Mouse (Mus musculus) left cerebral cortex, postnatal 10 days (tissue): ENCODE measurements around the gene Trabd. TPM values are rescaled to one million over a fixed set of nuclear protein-coding genes. Genes with fewer than 3 reads are reported as not detected.

Experiments
- DNase-seq, 2 experiments: peaks; one replicate each; pipeline ENCODE4 v3.0.0; 2021 to 2022; ENCODE audit warnings: low spot score in 2 of 2, mixed read lengths in 1 of 2; ENCODE audit errors: extremely low spot score in 1 of 2
- intact Hi-C: fragments of 180-260 bp; cut with DNase I; formaldehyde crosslinking; loops from one replicate; pipeline ENCODE4 v1.15.1; 2025
- total RNA-seq, 2 experiments: library from RNA; stranded (reverse); gene quantifications; 2 replicates each; pipeline ENCODE4 v1.2.3; 2021

Gene Trabd
- total RNA-seq, 2 experiments from 2014 or later: 17.5 TPM

DNA sequence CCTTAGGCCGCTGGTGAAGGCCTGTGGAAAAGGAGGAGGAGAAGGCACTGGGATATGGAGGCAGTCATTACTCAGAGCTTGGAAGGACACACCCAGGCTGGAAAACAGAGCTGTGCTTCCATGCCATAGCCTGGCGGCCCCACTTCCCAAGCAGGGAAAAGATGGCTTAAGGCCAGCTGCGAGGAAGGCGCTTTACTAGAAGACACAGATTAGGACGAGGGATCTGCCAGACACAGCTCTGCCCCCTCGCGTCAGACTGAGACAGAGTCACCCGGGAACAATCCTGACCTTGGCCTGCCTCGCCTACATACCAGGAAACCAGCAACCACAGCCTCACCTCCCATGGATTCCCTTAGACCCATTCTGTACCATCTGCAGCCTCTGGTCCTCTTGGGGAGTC, 35.2 kb downstream of the Trabd start:
- no peak for DNase-seq
- intact Hi-C loops: no loop called here

DNA sequence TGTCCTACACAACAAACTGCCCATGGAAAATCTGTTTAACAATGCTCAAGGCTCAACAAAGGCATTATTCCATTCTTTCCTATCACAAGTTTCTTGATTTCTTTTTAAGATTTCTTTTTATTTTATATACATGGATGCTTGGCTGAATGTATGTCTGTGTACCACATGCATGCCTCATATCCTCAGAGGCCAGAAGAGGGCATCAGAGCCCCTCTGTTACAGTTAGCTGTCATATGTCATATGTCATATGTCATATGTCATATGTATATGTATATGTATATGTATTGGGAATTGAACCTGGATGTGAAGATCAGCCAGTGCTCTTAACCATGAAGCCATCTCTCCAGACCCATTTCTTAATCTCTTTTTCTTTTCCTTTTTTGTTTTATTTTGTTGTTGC, 43.1 kb downstream of the Trabd start:
- DNase-seq: no peak
- intact Hi-C loops: no loop called here

DNA sequence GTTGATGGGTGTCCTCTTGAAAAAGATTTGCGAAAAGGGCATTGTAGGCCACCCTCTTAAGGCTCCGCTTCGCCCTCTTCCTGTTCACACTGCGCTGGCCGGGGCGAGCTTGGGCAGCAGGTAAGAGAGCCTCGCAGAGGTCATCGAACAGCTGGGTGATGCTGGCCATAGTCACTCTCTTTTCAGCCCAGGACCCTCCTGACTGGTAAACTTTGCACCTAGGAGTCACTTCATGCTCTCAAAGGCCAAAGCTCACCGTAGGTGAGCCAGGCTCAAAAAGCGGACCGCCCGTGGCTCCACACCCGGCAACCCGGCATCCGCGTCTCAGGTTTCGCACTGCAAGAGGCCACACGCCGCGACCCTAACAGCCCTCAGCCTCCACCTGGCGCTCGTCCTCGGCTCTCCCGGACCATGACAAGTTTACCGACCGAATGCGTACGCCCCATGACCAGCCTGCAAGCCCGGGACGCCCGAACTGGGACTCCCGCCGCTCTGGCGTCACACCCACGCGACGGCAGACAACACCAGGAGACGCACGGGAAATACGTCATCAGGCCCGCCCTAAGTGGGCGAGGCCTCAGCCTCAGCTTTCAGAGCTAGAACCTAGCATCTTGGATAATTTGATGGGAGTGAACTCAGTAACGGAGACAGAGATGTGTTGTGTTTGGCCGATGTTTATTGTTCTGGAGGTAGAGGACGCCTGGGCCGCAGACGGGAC, 47.9 kb downstream of the Trabd start, which contains the start of gene Tubgcp6:
TSS of gene Tubgcp6 (minus strand) at position 464 of the 718 bp plus-strand sequence.
- DNase-seq: peak; percentile 93 to 96
- intact Hi-C loops: loop anchor here (5.0 kb wide), 1 partner anchor 74 kb away; the partner anchor contains the start of gene Dennd6b

DNA sequence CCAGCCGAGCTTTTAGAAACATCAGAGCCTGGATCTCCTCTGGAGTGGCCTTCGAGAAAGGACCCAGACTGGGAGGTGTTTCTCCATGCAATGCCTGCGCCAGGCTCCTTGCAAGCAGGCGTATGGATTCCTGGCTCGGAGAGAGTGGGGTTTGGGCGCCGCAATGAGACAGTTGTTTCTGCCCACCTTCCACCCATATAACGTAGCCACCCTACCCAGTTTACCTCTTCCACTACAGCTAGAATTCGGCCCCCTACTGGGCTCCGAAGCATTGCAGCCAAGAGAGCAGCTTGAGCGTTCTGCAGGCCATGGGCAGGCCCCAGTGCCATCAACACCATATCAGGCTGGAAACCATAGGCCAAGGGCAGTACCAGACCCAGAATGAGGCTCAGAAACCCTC, 48.7 kb downstream of the Trabd start:
- DNase-seq: peak in 1 of 2 experiments; percentile 71
- intact Hi-C loops: loop anchor here (5.0 kb wide), 1 partner anchor 74 kb away; the partner anchor contains the start of gene Dennd6b

DNA sequence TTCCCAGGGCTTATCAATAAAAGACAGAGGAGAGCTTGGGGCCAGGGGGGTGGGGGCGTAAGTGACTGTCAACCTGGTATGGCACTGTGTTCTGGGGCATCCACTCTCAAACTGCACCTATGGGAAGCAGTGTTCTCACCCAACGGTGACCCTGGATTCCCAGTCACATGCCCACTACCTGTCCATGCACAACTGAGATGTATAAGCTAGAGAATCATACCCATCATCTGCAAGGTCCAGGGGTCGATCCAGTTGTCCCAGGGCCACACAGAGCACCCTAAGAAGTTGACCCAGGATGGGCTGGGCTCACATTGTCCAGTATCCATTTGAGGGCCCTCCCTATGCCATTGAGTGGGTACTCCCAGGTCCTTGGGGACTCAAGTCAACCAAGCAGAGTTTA, 49.4 kb downstream of the Trabd start:
- no peak for DNase-seq
- intact Hi-C loops: loop anchor here (5.0 kb wide), 1 partner anchor 73 kb away; the partner anchor contains the start of gene Dennd6b

DNA sequence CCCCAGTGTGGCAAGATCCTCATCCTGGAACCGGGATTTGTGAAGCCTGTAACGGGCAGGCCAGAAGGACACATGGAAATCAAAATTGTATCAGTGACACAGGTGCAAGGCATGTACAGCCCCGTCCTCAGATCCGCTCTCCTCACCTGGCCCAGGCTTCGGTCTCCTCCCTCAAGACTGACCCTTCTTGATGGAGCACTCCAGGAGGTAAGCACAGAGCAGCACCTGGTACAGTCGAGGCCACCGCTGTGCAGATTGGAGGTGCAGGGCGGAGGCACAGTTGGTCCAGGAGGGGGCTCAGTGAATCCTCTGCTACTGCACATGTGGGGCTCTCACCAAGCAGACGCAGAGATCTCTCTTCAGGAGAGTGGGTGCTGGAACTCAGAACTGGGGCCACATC, 50.4 kb downstream of the Trabd start:
- intact Hi-C loops: loop anchor here (5.0 kb wide), 2 partner anchors 57 to 87 kb away; partner anchors contain the start of genes Plxnb2 and Ppp6r2
- DNase-seq: no peak

DNA sequence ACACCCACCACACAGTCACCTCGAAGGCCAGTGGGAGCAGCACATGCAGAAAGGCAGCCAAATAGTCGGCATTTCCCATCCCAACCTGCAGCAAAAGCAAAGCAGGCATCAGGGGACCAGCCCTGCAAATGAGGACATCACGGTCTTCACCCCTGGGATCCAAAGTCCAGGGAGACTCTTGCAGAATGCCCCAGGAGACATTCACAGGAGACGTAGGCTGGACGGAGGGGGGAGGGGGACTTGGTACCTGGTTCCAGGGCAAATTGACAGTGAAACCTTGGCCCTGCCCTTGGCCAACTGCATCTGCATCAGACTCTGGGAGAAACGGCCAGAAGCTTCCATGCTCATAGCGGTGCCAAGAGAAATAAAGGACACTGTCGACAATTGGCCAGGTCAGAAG, 51.7 kb downstream of the Trabd start:
- intact Hi-C loops: loop anchor here (5.0 kb wide), 2 partner anchors 56 to 86 kb away; partner anchors contain the start of genes Plxnb2 and Ppp6r2

DNA sequence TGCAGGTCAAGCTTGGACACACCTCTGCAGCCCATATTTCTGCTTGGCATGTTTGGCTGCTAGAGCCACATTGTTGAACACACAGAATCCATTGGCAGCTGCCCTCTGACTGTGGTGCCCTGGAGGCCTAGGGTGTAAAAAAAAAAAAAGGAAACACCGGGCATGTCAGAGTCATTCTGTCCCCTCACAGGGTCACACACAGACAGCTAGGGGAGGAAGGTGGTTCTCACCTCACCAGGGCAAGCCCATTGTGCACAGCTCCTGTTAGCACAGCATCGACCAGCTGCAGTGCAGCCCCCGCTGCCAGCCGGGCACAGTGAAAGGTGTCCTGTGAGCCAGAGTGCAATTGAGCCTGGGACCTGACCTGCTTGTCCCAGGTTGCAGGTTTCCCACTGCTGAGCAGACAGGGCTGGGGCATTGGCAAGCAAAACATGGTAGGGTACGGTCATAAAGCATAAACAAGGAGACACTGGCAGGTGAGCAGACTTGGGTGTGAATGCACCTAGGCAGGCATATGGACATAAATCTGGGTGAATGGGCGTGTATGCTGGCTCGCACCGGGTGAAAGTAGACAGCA, 52.5 kb downstream of the Trabd start:
- intact Hi-C loops: loop anchor here (5.0 kb wide), 2 partner anchors 55 to 85 kb away; partner anchors contain the start of genes Plxnb2 and Ppp6r2
- no peak for DNase-seq

More for the DNA sequence above, 51.7 kb downstream of the Trabd start:
- no peak for DNase-seq

DNA sequence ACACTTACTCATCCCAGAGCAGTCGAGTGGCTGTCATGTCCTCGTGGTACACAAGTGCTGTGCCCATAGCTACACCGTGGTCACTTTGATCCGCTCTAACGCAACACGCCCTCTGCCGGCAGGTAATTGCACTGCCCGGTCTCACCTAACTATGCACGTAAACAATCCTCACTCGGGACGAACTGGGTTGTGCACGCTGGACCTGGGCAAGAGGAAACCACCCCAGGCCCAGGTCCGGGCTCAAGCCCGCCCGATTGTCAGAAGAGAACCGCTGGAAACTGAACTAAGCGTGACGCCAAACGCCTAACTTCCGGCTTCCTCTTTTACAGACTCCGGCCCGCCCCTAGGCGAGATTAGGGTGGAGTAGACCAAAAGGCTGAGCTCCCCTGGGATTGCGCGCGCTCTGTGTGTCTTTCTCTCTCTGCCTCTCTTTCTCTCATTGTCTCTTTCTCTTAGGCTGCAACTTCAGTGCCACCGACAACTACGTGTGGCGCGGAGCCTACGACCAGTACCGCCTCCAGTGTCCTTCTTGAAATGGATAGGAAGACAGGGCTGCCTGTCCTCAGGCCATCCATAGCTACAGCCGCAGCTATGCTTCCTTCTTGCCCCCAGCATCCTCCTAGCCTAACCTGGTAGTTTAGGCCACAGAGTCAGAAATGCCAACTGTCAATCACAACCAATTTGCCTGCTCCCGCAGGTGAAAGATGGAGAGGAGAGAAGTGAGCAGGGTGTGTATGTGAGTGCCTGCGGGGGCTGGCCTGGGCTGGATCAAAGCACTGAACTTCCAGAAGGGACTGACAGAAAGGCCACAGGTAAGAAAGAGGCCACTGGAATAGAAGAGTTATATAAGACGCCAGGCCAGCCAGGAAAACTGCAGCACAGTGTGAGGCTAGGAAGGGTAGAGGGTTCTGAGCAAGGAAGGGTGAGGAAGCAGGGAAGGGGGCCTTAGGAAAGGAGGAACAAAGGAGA, 53.7 kb downstream of the Trabd start, which contains the start of gene Hdac10:
TSS of gene Hdac10 (minus strand) at position 319 of the 969 bp plus-strand sequence.
- intact Hi-C loops: loop anchor here (5.0 kb wide), 2 partner anchors 54 to 84 kb away; partner anchors contain the start of genes Plxnb2 and Ppp6r2

DNA sequence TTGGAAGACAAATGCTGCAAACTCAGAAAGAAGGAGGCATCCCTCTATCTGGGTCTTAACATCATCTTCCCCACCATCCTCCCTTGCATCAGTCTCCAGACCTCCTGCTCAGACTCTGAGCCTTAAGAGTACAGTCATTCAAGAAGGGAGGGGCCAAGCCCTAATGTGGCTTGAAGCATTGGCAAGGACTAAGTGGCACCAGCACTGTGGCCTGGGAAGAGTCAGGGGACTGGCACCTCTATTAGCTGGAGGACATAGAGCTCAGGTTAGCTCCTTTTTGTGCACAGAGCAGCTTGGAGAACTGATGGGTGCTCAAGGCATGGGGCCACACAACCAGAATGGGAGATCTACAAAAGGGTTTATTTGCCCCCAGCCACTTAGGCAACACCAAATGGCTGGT, 55.3 kb downstream of the Trabd start:
- no peak for DNase-seq
- intact Hi-C loops: no loop called here

More for the DNA sequence above, 53.7 kb downstream of the Trabd start, which contains the start of gene Hdac10:
- DNase-seq: peak; percentile 63 to 88

DNA sequence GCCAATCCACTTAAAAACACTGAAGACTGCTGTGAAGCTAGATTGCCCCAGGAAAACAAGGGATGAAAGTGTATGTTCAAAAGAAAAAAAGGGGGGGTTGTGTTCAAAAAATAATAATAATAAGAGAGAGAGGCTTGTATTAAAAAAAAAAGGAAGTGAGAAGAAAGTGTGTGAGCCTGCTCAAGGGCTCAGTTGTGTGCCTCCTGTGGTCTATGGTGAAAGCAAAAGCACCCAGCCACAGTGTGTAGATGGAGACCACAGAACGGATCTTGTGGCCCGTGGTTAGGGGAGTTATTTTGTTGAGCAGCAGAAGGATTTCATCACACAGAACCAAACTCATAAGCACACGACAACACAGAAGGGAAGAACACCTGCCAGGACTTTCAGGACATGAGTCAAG, 56.4 kb downstream of the Trabd start:
- intact Hi-C loops: no loop called here
- no peak for DNase-seq

Other genes with a start within 250 kb of the Trabd start
- gene Pim3, start 212.9 kb upstream of the Trabd start, total RNA-seq: 10 to 100 TPM; 40.6 to 44.0 TPM
- gene Ttll8, start 120.7 kb upstream of the Trabd start, total RNA-seq: 1 to 10 TPM; 1.3 to 1.7 TPM
- gene Mlc1, start 96.1 kb upstream of the Trabd start, total RNA-seq: 10 to 100 TPM; 89.8 to 93.9 TPM
- gene Mov10l1, start 92.2 kb upstream of the Trabd start, total RNA-seq: under 1 TPM in 1 of 2 experiments, not detected in 1; 0.85 TPM
- 100 to 1,000 TPM; 106 to 111 TPM for gene Panx2, start 15.4 kb upstream of the Trabd start, total RNA-seq
- gene Selenoo, start 14.0 kb downstream of the Trabd start, total RNA-seq: 10 to 100 TPM; 19.1 to 20.6 TPM
- gene Tubgcp6, start 48.0 kb downstream of the Trabd start, total RNA-seq: 10 to 100 TPM; 26.3 to 30.3 TPM
- 10 to 100 TPM; 18.1 to 19.3 TPM for gene Hdac10, start 53.6 kb downstream of the Trabd start, total RNA-seq
- gene Mapk12, start 65.6 kb downstream of the Trabd start, total RNA-seq: 1 to 10 TPM; 5.0 to 5.3 TPM
- gene Mapk11, start 74.5 kb downstream of the Trabd start, total RNA-seq: 10 to 100 TPM; 24.7 to 28.2 TPM
- gene Plxnb2, start 105.7 kb downstream of the Trabd start, total RNA-seq: 10 to 100 TPM; 49.0 to 52.3 TPM
- 10 to 100 TPM; 41.4 to 41.8 TPM for gene Dennd6b, start 121.4 kb downstream of the Trabd start, total RNA-seq
- 100 to 1,000 TPM; 154 to 159 TPM for gene Ppp6r2, start 136.4 kb downstream of the Trabd start, total RNA-seq
- 100 to 1,000 TPM; 180 to 205 TPM for gene Sbf1, start 240.2 kb downstream of the Trabd start, total RNA-seq
- gene Adm2, start 247.6 kb downstream of the Trabd start, total RNA-seq: not detected